Mouse (Mus musculus): Measurements from ENCODE around the gene Micall2.
A peak's percentile ranks its signal among the peaks of the same experiment; 100 is the strongest.

DNA sequence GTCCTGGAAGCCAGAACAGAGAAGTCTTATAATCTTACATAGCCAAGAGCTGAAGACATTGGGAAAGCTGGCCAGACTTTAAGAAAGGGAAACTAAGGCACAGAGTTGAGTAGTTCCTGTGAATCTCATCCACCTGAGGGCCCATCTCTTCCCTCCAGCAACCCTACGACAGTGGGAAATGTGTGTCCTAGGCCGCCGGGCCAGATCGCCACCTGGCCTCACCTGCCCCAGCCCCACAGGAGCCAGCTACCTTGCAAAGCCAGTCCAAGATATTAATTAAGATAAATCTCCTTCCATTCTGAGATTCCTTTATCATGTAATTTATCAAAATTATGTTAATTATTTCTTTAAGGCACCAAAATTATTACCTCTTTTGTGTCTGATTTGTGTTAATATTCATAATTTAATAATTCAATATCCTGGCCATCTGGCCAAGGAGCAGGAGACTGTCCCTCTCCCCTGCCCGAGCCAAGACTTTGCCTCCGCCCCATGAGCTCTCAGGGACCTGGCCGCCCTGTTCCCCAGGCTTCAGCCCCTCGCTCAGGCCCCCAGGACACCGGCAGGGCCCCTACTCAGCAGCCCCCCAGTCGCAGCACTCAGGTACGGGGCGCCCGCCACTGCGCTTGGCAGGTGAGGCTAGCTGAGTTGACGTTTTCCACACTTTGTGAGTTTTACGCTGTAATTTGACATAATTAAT is 41.7 kb downstream of the Micall2 start:
- TF ChIP-seq NELFE (IDR thresholded peaks at IDR 0.05; ENCODE audit: low read depth, low read length) (no peak), RAD21 (IDR thresholded peaks at IDR 0.05; ENCODE audit: low read depth, low read length) (no peak), CTCF (IDR thresholded peaks at IDR 0.05 in 2 of 3, conservative IDR thresholded peaks at IDR 0.05 in 1 of 3; ENCODE audit: control insufficient read depth in 1 of 3, insufficient read depth in 1 of 3, low read depth in 2 of 3, low read length in 3 of 3, poor library complexity in 1 of 3, severe bottlenecking in 1 of 3) (0 out of 6 replicates have a peak, but pooled peaks of 1 of the 3 experiments have one; percentile 4), MYC (IDR thresholded peaks at IDR 0.05; ENCODE audit: low read depth, low read length) (no peak)

Data from MEL (cell line).